Mouse (Mus musculus): ENCODE measurements around the gene Dcun1d1. TPM values are rescaled to one million over a fixed set of nuclear protein-coding genes. Genes with fewer than 3 reads are reported as not detected.

The Dcun1d1 gene
- polyA plus RNA-seq, 1 experiment from 2014 or later = 86.0 TPM

GRCm38 (mm10) chr3:35964928-35965327, 27.7 kb upstream of the Dcun1d1 start:
- WGBS = 67% methylated on average over 4 of the region's 4 CpGs

DNA sequence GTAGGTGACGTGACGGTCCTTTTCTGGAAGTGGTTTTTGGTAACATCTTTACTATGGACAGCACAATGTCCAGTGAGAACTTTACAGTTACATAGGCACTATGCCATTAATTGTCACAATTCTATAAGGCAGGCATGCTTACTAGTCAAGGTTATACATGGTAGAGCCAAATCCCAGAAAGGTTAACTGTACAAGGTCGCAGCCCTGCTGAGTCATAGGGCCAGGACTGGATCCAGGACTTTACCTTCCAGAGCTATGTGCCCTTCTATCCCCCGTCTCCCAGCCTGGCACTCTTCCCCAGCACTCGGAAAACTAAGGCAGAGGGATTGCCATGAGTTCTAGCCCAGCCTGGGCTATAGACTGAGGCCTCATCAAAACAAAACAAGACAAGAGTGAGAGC, 26.7 kb upstream of the Dcun1d1 start:
- no peaks in the 10 kb centered on the region for H3K4me1 ChIP-seq (ENCODE audit: control insufficient read depth in 2 of 2, insufficient read depth in 2 of 2, low read length in 2 of 2)
- 91% methylated on average over 5 of the region's 5 CpGs for WGBS
- no peak overlapping the region for H3K4me2 ChIP-seq (ENCODE audit: low read length)
- no peak overlapping the region for H3K27ac ChIP-seq (replicated peaks in 1 of 2; ENCODE audit: control insufficient read depth in 1 of 2, insufficient read depth in 1 of 2, low read depth in 2 of 2, low read length in 2 of 2)
- ATAC-seq (ENCODE audit: insufficient number of reproducible peaks, insufficient read depth, low FRiP score, low read depth) = no peak
- no peak overlapping the region for H3K4me3 ChIP-seq (ENCODE audit: control insufficient read depth in 1 of 2, insufficient read depth in 1 of 2, low read depth in 1 of 2, low read length in 2 of 2)
- no peaks in the 10 kb centered on the region for H3K9me3 ChIP-seq (ENCODE audit: control insufficient read depth, low read length)
- H3K27me3 ChIP-seq (ENCODE audit: control insufficient read depth, insufficient read depth, low read length) = no peaks in the 10 kb centered on the region
- H3K9ac ChIP-seq (ENCODE audit: low read length) = no peak overlapping the region
- peaks cover 81% of the 10 kb centered on the region for H3K36me3 ChIP-seq (ENCODE audit: control insufficient read depth, insufficient read depth, low read length)

More at GRCm38 (mm10) chr3:35964928-35965327, 27.7 kb upstream of the Dcun1d1 start:
- Histone ChIP-seq H3K9ac (ENCODE audit: low read length) (no peak overlapping the region), H3K4me3 (ENCODE audit: control insufficient read depth in 1 of 2, insufficient read depth in 1 of 2, low read depth in 1 of 2, low read length in 2 of 2) (no peak overlapping the region), H3K9me3 (ENCODE audit: control insufficient read depth, low read length) (no peaks in the 10 kb centered on the region), H3K4me2 (ENCODE audit: low read length) (no peak overlapping the region), H3K27me3 (ENCODE audit: control insufficient read depth, insufficient read depth, low read length) (no peaks in the 10 kb centered on the region), H3K27ac (replicated peaks in 1 of 2; ENCODE audit: control insufficient read depth in 1 of 2, insufficient read depth in 1 of 2, low read depth in 2 of 2, low read length in 2 of 2) (no peak overlapping the region), H3K4me1 (ENCODE audit: control insufficient read depth in 2 of 2, insufficient read depth in 2 of 2, low read length in 2 of 2) (no peaks in the 10 kb centered on the region), H3K36me3 (ENCODE audit: control insufficient read depth, insufficient read depth, low read length) (peaks cover 75% of the 10 kb centered on the region)
- no peak for ATAC-seq (ENCODE audit: insufficient number of reproducible peaks, insufficient read depth, low FRiP score, low read depth)

GRCm38 (mm10) chr3:35963401-35963800, 26.2 kb upstream of the Dcun1d1 start:
- 84% methylated on average over 4 of the region's 4 CpGs for WGBS
- no peak for ATAC-seq (ENCODE audit: insufficient number of reproducible peaks, insufficient read depth, low FRiP score, low read depth)
- H3K4me3 ChIP-seq (ENCODE audit: control insufficient read depth in 1 of 2, insufficient read depth in 1 of 2, low read depth in 1 of 2, low read length in 2 of 2) = no peak overlapping the region
- no peak overlapping the region for H3K9ac ChIP-seq (ENCODE audit: low read length)
- H3K9me3 ChIP-seq (ENCODE audit: control insufficient read depth, low read length) = no peaks in the 10 kb centered on the region
- H3K27me3 ChIP-seq (ENCODE audit: control insufficient read depth, insufficient read depth, low read length) = no peaks in the 10 kb centered on the region
- H3K36me3 ChIP-seq (ENCODE audit: control insufficient read depth, insufficient read depth, low read length) = peaks cover 76% of the 10 kb centered on the region
- H3K4me1 ChIP-seq (ENCODE audit: control insufficient read depth in 2 of 2, insufficient read depth in 2 of 2, low read length in 2 of 2) = no peaks in the 10 kb centered on the region
- no peak overlapping the region for H3K4me2 ChIP-seq (ENCODE audit: low read length)
- H3K27ac ChIP-seq (replicated peaks in 1 of 2; ENCODE audit: control insufficient read depth in 1 of 2, insufficient read depth in 1 of 2, low read depth in 2 of 2, low read length in 2 of 2) = no peak overlapping the region

DNA sequence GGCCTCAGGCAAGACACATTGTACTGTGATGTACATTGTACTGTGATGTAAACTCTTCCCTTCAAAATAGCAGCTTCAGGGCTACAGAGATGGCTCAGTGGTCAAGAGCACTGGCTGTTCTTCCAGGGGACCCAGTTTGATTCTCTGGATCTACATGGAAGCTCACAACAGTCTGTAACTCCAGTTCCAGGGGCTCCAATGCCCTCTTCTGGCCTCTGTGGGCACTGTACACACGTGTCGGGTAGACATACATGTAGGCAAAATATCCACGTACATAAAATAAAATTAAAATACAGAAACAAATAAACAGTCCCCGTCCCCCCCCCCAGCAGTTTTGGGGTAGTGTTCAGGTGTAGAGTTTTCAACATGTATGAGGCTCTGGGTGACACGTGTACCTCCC, 25.7 kb upstream of the Dcun1d1 start:
- H3K36me3 ChIP-seq (ENCODE audit: control insufficient read depth, insufficient read depth, low read length) = peaks cover 72% of the 10 kb centered on the region
- H3K4me3 ChIP-seq (ENCODE audit: control insufficient read depth in 1 of 2, insufficient read depth in 1 of 2, low read depth in 1 of 2, low read length in 2 of 2) = no peak overlapping the region
- H3K4me1 ChIP-seq (ENCODE audit: control insufficient read depth in 2 of 2, insufficient read depth in 2 of 2, low read length in 2 of 2) = no peaks in the 10 kb centered on the region
- H3K9ac ChIP-seq (ENCODE audit: low read length) = no peak overlapping the region
- no peak for ATAC-seq (ENCODE audit: insufficient number of reproducible peaks, insufficient read depth, low FRiP score, low read depth)
- 97% methylated on average over 5 of the region's 5 CpGs for WGBS
- no peaks in the 10 kb centered on the region for H3K27me3 ChIP-seq (ENCODE audit: control insufficient read depth, insufficient read depth, low read length)
- H3K4me2 ChIP-seq (ENCODE audit: low read length) = no peak overlapping the region
- no peaks in the 10 kb centered on the region for H3K9me3 ChIP-seq (ENCODE audit: control insufficient read depth, low read length)
- H3K27ac ChIP-seq (replicated peaks in 1 of 2; ENCODE audit: control insufficient read depth in 1 of 2, insufficient read depth in 1 of 2, low read depth in 2 of 2, low read length in 2 of 2) = no peak overlapping the region

DNA sequence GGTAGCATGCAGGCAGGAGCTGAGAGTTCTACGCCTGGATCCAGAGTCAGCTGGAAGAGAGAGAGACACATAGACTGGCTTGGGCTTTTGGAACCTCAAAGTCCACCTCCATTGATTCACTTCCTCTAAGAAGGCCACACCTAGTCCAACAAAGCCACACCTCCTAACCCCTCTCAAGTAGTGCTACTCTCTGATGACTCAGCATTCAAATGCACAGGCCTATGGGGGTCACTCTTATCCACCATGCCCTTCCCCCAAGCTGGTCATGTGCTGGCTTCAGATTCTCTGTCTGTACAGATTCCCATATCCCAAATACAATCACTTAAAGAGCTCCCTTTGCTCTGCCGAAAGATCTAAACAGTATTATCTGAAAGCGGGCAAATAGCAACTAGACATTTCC, 20.0 kb upstream of the Dcun1d1 start:
- WGBS = 94% methylated on average over 3 of the region's 3 CpGs
- Histone ChIP-seq H3K27ac (replicated peaks in 1 of 2; ENCODE audit: control insufficient read depth in 1 of 2, insufficient read depth in 1 of 2, low read depth in 2 of 2, low read length in 2 of 2) (no peak overlapping the region), H3K4me3 (ENCODE audit: control insufficient read depth in 1 of 2, insufficient read depth in 1 of 2, low read depth in 1 of 2, low read length in 2 of 2) (no peak overlapping the region), H3K36me3 (ENCODE audit: control insufficient read depth, insufficient read depth, low read length) (peaks cover 31% of the 10 kb centered on the region), H3K9me3 (ENCODE audit: control insufficient read depth, low read length) (no peaks in the 10 kb centered on the region), H3K4me2 (ENCODE audit: low read length) (no peak overlapping the region), H3K4me1 (ENCODE audit: control insufficient read depth in 2 of 2, insufficient read depth in 2 of 2, low read length in 2 of 2) (no peaks in the 10 kb centered on the region), H3K27me3 (ENCODE audit: control insufficient read depth, insufficient read depth, low read length) (no peaks in the 10 kb centered on the region), H3K9ac (ENCODE audit: low read length) (no peak overlapping the region)
- no peak for ATAC-seq (ENCODE audit: insufficient number of reproducible peaks, insufficient read depth, low FRiP score, low read depth)

DNA sequence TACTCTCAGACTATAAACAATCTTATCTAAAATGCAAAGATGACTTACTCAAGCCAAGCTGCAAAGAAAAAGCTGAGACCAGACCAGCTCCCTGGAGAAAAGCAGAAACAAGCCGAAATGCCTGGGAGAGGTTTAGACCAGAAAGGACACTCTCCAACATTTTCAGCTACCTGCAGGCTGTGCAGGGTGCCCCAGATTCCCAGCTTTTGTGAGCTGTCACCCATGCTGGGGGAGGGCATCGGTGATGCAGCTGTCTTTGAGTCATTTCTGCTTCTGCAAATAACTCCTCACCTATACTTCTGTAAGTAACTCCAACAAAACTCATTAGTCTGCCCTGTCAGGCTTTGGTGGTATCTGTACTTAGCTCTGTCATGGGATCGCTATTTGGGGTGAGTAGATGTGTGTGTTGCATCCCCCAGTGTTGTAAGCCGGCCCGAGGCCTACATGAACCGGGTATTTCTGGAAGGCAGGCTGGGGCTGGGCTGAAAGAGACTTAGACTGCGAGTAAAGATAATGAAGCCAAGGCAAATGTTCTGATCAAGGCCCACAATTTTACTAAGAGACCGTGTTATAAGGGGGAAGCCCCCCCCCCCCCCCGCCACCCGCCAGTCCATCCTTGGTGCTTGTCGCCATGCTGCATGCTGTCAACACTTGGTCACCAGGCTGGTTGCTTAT, 17.8 kb upstream of the Dcun1d1 start:
- no peak for ATAC-seq (ENCODE audit: insufficient number of reproducible peaks, insufficient read depth, low FRiP score, low read depth)
- WGBS = 90% methylated on average over 10 of the region's 11 CpGs
- Histone ChIP-seq H3K9ac (ENCODE audit: low read length) (no peak overlapping the region), H3K27me3 (ENCODE audit: control insufficient read depth, insufficient read depth, low read length) (no peaks in the 10 kb centered on the region), H3K4me1 (ENCODE audit: control insufficient read depth in 2 of 2, insufficient read depth in 2 of 2, low read length in 2 of 2) (no peaks in the 10 kb centered on the region), H3K9me3 (ENCODE audit: control insufficient read depth, low read length) (no peaks in the 10 kb centered on the region), H3K4me3 (ENCODE audit: control insufficient read depth in 1 of 2, insufficient read depth in 1 of 2, low read depth in 1 of 2, low read length in 2 of 2) (no peak overlapping the region), H3K4me2 (ENCODE audit: low read length) (no peak overlapping the region), H3K27ac (replicated peaks in 1 of 2; ENCODE audit: control insufficient read depth in 1 of 2, insufficient read depth in 1 of 2, low read depth in 2 of 2, low read length in 2 of 2) (no peak overlapping the region), H3K36me3 (ENCODE audit: control insufficient read depth, insufficient read depth, low read length) (peaks cover 13% of the 10 kb centered on the region)

- Histone ChIP-seq H3K36me3 (ENCODE audit: control insufficient read depth, insufficient read depth, low read length) (0 out of 2 replicates have a peak, but pooled peaks cover 2% of the 10 kb centered on the region), H3K27me3 (ENCODE audit: control insufficient read depth, insufficient read depth, low read length) (no peaks in the 10 kb centered on the region), H3K4me3 (ENCODE audit: control insufficient read depth in 1 of 2, insufficient read depth in 1 of 2, low read depth in 1 of 2, low read length in 2 of 2) (no peak overlapping the region), H3K9me3 (ENCODE audit: control insufficient read depth, low read length) (no peaks in the 10 kb centered on the region), H3K9ac (ENCODE audit: low read length) (no peak overlapping the region), H3K27ac (replicated peaks in 1 of 2; ENCODE audit: control insufficient read depth in 1 of 2, insufficient read depth in 1 of 2, low read depth in 2 of 2, low read length in 2 of 2) (no peak overlapping the region), H3K4me1 (ENCODE audit: control insufficient read depth in 2 of 2, insufficient read depth in 2 of 2, low read length in 2 of 2) (no peaks in the 10 kb centered on the region), H3K4me2 (ENCODE audit: low read length) (no peak overlapping the region)
- no peak for ATAC-seq (ENCODE audit: insufficient number of reproducible peaks, insufficient read depth, low FRiP score, low read depth)
- 82% methylated on average over 6 of the region's 6 CpGs for WGBS
Measured at GRCm38 (mm10) chr3:35953816-35954215, 16.6 kb upstream of the Dcun1d1 start.

DNA sequence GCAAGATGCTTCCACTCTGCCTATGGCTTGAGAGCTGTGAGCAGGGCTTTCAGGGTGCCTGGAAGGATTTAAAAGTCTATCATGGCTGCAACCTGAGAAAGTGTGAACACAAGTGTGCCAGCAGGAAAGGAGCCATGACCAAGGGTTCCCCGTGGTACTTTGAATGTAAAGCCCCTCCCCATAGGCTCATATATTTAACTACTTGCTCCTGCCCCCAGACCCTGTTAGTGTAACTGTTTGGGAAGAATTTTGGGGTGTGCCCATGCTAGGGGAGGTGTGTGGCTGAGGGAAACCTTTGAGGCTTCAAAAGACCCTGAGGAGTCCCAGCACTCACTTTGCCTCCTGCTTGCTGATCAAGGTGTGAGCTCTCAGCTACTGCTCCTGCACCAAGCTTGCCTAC, 15.9 kb upstream of the Dcun1d1 start:
- Histone ChIP-seq H3K4me3 (ENCODE audit: control insufficient read depth in 1 of 2, insufficient read depth in 1 of 2, low read depth in 1 of 2, low read length in 2 of 2) (no peak overlapping the region), H3K9me3 (ENCODE audit: control insufficient read depth, low read length) (no peaks in the 10 kb centered on the region), H3K4me1 (ENCODE audit: control insufficient read depth in 2 of 2, insufficient read depth in 2 of 2, low read length in 2 of 2) (no peaks in the 10 kb centered on the region), H3K27me3 (ENCODE audit: control insufficient read depth, insufficient read depth, low read length) (no peaks in the 10 kb centered on the region), H3K27ac (replicated peaks in 1 of 2; ENCODE audit: control insufficient read depth in 1 of 2, insufficient read depth in 1 of 2, low read depth in 2 of 2, low read length in 2 of 2) (no peak overlapping the region), H3K4me2 (ENCODE audit: low read length) (no peak overlapping the region), H3K9ac (ENCODE audit: low read length) (no peak overlapping the region), H3K36me3 (ENCODE audit: control insufficient read depth, insufficient read depth, low read length) (0 out of 2 replicates have a peak, but pooled peaks cover 2% of the 10 kb centered on the region)
- 45% methylated on average over 1 of the region's 1 CpGs for WGBS
- no peak for ATAC-seq (ENCODE audit: insufficient number of reproducible peaks, insufficient read depth, low FRiP score, low read depth)

All from heart, embryonic 14.5 days (tissue).